Mouse (Mus musculus) retina, adult 2 months (tissue): ENCODE data around the gene Rtn4rl1.
"Not testable (repeated sequence)": the region's sequence is repeated elsewhere in the genome, so short reads cannot be mapped to it uniquely, and the experiment has no call there.

Experiments
- DNase-seq: peaks from one replicate; pipeline ENCODE4 v3.0.0-alpha.2; 2012; ENCODE audit warnings: low read depth, low spot score

Rtn4rl1 gene

GRCm38 (mm10) chr11:75275035-75275434, 81.5 kb downstream of the Rtn4rl1 start:
- no peak for DNase-seq

DNA sequence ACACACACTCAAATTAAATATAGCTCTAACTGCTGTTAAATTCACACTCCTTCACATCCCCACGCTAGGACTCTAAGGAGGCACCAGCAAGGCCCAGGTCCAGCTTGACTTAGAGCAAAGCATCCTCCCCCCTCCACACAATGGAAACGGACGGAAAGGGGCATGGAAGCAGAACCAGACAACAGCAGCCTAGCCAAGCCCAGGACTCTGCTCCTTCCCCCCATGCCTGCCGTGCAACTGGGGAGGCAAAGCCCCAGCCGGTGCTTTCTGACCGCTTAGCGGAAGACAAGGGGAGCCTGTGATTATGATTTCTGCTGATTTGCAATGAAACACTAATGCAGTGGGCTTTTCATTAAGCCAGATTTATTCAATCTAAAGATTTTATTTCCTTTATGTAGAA, 84.5 kb downstream of the Rtn4rl1 start:
- DNase-seq = no peak

DNA sequence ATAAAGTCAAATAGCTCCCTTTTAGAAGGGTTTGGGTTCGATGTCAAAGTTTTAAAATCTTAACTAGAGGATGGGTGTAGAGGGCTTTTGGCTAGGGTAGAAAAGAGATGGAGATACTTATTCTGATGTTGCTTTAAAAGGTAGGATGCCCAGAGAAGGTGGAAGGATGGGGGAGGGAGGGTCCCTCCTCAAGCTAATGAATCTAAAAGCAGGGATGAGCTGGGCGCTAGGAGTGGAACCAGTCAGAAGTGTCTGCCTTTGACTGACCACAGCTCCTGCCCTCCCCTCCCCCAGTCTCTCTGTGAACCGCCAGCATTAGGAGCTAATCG, 85.4 kb downstream of the Rtn4rl1 start:
- DNase-seq = peak; percentile 50

DNA sequence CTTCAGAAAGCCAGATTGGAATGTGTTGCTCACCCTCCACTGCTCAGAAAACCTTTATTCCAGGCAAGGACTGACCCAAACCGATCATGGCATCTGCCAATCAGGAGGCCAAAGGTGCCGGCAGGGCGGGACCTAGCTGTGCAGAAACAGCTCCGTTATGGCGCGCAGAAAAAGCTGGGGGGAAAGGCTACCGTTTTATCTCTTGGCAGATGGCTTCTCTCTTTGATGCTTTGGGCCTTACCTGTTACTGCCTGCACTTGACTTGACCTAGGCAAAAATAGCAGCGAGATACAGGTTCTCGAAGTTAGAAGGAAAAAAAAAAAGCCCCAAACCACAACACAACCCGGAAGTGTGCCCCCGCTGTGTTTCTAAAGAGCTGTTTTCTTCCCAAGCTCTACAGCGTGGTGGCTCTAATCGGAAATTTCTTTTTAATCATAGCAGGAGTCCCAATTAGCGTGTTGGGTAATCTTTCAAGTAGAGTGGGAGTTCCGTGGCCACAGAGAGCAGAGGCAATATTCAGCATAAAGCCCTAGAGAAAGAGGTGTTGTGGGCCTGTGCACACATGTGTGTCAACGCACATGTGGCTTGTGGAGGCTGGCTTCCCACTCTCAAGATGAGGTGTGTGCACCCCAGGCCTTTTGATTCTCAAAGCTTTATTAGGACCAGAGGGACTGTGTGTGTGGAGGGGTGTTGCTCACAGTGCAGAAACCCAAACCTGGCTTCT, 85.9 kb downstream of the Rtn4rl1 start:
- no peak for DNase-seq

DNA sequence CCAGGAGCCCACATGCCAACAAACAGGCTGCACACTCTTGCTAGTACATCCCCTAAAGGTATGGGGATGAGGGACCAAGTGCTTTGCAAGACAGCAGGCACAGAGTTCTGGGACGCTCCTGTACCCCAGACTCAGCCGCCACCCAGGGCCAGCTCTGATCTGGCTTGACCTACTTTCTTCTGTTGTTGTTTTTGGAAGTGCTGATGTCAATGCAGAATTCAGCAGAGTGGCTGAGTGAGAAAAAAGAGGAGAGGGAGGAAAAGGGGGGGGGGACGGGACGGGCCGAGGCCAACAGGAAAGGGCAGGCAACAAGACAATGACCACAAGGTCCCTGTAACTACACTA, 86.5 kb downstream of the Rtn4rl1 start:
- DNase-seq = no peak

DNA sequence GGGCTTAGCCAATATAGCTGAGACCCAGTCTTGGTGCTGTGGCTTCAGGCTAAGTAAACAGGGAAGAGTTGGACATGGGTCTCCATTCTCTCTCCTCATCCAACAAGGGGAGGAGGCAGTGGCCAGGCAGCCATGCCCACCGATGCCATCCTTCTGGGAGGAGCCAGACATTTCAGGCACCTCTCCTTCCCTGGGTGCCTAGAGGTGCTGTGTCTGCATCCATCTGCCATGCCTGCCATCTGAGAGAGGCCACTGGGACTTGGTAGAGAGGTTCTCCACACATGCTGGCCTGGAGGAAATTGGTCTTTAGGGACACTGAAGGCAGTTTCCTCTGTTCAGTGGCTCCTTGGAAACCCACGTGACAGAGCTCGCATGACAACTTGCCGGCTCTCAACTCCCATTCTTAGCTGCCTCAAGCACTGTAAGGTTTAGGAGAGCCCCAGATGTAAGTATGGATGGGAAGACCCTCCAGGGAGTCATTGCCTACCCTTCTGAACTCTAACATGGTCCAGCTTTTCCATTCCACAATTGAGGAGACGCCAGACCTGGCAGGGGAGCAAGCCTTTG, 86.9 kb downstream of the Rtn4rl1 start:
- no peak for DNase-seq

DNA sequence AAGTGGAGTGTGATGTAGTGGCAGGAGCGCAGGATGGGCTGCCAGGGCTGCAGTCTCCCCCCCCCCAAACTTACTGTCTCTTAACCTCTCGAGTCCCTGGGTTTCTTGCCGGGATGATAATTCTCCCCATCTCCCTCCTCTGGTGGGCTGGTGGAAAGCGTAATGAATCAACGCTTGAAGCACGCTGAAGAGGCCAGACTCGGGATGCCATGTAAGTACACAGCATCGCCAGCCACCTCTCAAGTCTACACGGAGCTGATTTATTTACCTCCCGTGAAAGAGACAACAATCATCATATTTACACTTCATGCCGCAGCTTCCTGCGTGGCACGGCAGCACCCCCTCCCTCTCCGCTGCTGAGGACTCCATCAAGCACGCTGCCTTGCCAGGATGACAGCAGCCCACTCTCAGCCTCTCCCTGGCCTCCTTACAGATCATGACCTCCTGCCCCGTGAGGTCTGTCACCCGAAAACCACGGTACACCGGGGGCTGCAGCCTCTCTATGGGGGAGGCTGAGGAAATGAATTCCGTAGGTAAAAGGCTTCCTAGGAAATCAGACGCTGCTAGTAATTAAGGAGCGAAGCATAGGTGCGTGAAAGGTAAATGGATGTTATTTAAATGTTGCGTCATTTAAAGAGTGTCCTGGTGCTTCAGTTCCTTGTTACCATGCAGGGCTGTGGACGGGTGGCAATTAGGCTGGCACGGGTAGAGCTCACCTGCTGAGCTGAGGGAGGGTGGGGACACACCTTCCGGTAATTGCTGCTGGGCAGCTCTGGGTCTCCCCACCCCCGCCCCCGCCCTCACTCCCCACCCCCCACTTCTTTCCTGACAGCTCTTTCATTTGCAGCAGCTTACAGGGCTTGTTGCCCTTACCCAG, 88.0 kb downstream of the Rtn4rl1 start:
- DNase-seq = no peak

GRCm38 (mm10) chr11:75282496-75283120, 89.0 kb downstream of the Rtn4rl1 start:
- no peak for DNase-seq

DNA sequence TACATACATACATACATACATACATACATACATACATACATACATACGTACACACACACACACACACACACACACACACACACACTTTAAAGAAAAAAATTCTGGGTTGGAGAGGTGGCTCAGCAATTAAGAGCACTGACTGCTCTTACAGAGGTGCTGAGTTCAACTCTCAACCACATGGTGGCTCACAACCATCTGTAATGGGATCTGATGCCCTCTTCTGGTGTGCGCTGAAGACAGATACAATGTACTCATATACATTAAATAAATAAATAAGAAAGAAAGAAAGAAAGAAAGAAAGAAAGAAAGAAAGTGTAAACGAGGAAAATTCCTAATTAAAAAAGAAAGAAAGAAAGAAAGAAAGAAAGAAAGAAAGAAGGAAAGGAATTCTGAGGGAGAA, 90.2 kb downstream of the Rtn4rl1 start:
- not testable (repeated sequence) for DNase-seq

DNA sequence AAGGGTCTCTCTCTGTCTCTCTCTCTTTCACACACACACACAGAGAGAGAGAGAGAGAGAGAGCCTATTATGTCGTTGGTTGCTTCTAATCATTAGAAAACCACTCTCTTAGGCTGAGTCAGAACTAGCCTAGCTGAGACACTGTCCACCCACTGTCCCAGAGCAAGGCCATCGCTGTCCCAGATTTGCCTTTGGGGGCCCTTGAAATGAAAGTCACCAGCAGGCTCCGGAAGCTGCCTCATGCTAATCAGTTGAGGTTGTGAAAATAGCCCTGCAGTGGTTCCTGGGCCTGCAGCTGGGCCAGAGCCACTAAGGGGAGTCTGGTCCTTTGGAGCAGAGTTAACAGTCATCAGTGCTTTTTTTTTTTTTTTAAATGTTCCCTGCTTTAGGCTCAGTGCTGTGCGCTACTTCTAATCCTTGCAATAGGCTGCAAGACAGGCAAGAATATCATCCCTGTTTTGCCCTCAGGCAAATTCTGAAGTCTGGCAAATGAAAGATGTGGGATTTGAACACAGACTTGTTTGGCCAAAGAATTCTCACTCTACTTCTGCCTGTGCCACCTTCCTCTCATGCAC, 92.4 kb downstream of the Rtn4rl1 start:
- DNase-seq = no peak

- DNase-seq = no peak
Measured at GRCm38 (mm10) chr11:75286868-75287267, 93.3 kb downstream of the Rtn4rl1 start.

- DNase-seq = no peak
Measured at GRCm38 (mm10) chr11:75287940-75288339, 94.4 kb downstream of the Rtn4rl1 start.

- DNase-seq = no peak
Measured at GRCm38 (mm10) chr11:75288517-75288916, 94.9 kb downstream of the Rtn4rl1 start.

DNA sequence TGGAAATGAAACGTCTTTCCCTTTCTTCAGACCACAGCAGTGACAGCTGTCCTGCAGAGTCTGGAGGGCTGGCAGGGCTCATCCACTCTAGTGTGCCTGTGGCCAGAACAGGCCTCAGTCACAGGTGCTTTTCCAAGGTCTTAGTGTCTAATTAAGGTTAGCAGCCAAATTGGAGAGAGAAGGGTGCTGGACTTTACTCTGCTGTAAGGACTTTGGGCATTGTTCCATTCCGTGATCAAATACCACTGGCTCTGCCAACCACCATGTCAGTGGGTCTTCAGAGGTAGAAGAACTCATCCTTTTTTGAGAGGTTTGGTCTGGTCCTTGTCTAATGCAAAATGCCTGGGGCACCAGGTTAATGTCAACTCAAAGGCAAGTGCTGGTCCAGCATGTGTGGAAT, 95.5 kb downstream of the Rtn4rl1 start:
- no peak for DNase-seq

DNA sequence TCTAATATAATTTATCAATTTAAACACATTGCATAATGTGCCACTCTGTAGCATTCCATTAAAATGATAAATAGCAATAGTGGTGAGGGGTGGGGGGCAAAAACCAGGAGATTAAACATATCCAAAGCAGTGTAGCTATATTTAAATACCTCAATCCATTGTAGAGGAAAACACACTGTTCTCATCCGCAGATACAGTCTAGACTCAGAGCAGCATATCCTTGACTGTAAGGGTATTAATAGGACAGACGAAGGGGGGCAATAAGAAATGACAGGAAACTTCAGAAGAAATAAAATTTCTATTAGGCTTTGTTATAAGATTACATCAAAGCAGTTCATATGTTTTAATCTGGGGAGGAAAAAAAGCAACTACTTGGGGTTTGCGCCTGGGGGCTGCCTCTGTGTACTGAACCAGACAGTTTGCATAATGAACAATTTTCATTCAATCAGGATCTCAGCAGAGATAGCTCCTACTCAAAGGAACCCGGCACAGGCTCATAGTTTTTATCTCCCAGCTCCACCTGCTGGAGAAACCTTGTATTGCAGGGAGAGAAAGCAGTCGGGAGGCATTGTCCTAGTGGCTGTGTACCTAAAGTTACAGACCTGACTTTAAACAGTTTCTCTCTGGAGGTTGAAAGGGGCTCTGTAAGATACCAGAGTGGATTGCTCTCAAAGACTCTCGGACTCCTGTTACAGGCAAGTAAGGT, 97.1 kb downstream of the Rtn4rl1 start:
- peak; percentile 87 for DNase-seq

DNA sequence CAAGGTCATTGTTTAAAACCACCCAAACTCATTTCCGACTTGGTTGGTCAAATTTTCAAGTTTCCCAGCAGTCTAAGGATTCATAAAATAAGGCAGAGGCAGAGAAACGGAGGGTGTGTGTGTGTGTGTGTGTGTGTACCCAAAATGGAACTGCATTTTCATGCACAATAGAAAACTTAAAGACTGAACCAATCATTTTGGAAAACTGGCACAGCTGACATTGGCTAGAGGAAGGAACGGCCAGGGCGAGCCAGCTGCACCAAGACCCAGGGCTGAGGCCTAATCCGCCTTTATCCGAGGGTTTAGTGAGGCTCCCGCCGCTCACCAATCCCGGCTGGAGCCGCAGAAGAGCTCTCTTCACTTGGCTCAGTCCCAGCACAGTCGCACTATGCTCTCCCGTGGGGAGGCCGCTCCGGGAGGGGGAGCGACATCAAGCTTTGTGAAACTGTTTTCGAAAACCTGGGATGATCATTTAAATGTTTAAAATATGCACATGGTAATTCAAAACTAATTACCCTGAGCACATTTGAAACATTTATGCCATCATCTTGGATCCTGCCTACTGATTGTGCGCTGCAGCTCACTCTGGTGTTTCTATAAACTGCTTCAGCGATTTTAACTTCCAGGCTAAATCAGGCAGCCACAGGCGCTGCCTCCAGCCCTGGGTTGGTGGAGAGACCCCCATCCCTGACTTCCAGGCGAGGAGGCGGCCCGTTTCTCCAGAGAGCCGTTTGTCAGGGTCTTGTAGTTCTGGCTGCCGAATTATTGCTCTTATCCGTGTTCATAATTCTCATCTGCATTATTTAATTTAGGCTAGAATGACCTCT, 98.0 kb downstream of the Rtn4rl1 start:
- DNase-seq = peak; percentile 84

DNA sequence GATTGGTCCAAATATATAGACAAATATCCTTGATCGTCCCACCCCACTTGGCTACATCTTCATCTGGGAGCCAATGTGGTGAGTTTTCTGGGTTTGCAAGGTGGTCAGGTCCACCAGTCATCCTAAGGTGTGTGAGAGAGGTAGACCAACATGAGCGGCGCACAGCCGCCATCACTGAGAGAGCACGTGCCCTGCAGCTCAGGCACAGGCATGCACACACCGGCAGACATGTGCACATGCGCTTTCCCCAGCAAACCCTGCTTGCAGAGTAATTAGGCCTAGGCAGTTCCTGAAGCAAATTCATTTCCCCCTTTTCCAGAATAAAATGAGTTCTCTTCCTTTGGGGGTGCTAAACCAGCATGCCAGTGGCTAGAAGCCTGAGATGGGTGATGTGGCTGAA, 98.7 kb downstream of the Rtn4rl1 start:
- no peak for DNase-seq

- DNase-seq = no peak
Measured at GRCm38 (mm10) chr11:75293852-75294361, 100.3 kb downstream of the Rtn4rl1 start.

GRCm38 (mm10) chr11:75294862-75295261, 101.3 kb downstream of the Rtn4rl1 start:
- no peak for DNase-seq

GRCm38 (mm10) chr11:75295534-75295933, 102.0 kb downstream of the Rtn4rl1 start:
- DNase-seq = not testable (repeated sequence)
